22 mouse cellular contexts compared by ENCODE assay signal in the genomic region with DNA sequence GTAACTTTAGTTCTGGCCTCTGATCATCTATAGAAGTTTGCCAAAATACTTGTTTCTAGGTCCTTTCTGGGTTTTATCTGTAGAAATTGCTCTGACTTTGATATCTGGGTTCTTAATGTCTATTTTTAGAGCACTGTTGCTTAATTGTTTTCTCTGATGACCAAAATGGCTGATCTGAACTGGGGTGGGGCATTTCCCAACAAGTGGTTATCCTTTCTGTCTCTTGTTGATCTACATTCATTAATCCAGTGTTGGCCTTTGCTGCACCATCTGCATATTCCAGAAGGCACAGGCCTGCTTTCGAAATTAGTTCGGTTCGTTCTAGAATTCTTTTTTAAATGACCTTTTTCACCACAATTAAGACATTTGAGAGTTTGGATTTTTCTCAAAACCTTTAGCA. TPM values are rescaled to one million over a fixed set of nuclear protein-coding genes. Genes with fewer than 3 reads are reported as not detected.
DNase-seq lines count a peak whose midpoint lies in the region; ATAC-seq and TF ChIP-seq lines count a peak whose summit lies in the region.
"Had no signal": no experiment of that assay in that cellular context is flagged by ENCODE, and none has a peak within 500 bp of the region (broad histone marks: within the 10 kb centered on the region; RNA-seq: fewer than 3 reads in every experiment).

No protein-coding gene starts in this region.

- peaks cover 7% of the 10 kb centered on the region for H3K4me1 ChIP-seq in heart, adult 2 months (ENCODE audit: control insufficient read depth, insufficient read depth, low read length)
- H3K4me1 ChIP-seq in liver, adult 2 months (ENCODE audit: control insufficient read depth, insufficient read depth, low read length): peaks cover 11% of the 10 kb centered on the region; the same call in 1 of the 2 replicates
- H3K4me1 ChIP-seq in liver, postnatal 0 days (ENCODE audit: insufficient read depth): peaks cover 12% of the 10 kb centered on the region; the same call in 1 of the 2 replicates
- peaks cover 5% of the 10 kb centered on the region for H3K4me1 ChIP-seq in midbrain, embryonic 11.5 days (ENCODE audit: control insufficient read depth, insufficient read depth, low read length)
- H3K4me1 ChIP-seq in midbrain, embryonic 15.5 days: no peaks in the 10 kb centered on the region
- H3K4me1 ChIP-seq in CH12.LX (ENCODE audit: control insufficient read depth in 1 of 2, insufficient read depth in 2 of 2): peaks cover 11 to 53% of the 10 kb centered on the region in 2 experiments; a peak in 3 of 4 replicates

- TF ChIP-seq CTCF in heart, adult 2 months (IDR thresholded peaks at IDR 0.05): no peak
- no peak for TF ChIP-seq CTCF in liver, adult 2 months (IDR thresholded peaks at IDR 0.05; ENCODE audit: low read depth, low read length)
- no peak for TF ChIP-seq CTCF in liver, postnatal 0 days (IDR thresholded peaks at IDR 0.05; ENCODE audit: low read depth)
- TF ChIP-seq CTCF in CH12.LX (conservative IDR thresholded peaks at IDR 0.05 in 1 of 2, IDR thresholded peaks at IDR 0.05 in 1 of 2; ENCODE audit: low read depth in 2 of 2, low read length in 2 of 2): no peak

- no peak for TF ChIP-seq POLR2A in heart, adult 2 months (IDR thresholded peaks at IDR 0.05; ENCODE audit: insufficient read depth, low read depth, low read length)
- TF ChIP-seq POLR2A in liver, adult 2 months (IDR thresholded peaks at IDR 0.05; ENCODE audit: extremely low read depth, insufficient read depth, low read length): no peak
- TF ChIP-seq POLR2A in CH12.LX (IDR thresholded peaks at IDR 0.05; ENCODE audit: low read depth, low read length): no peak

- H3K4me3 ChIP-seq in heart, adult 2 months: no peak overlapping the region
- no peak overlapping the region for H3K4me3 ChIP-seq in liver, adult 2 months (ENCODE audit: insufficient read depth, low read depth, low read length)
- H3K4me3 ChIP-seq in liver, postnatal 0 days (ENCODE audit: low read depth, low read length): no peak overlapping the region
- no peak overlapping the region for H3K4me3 ChIP-seq in midbrain, embryonic 11.5 days (ENCODE audit: low read depth, low read length)
- H3K4me3 ChIP-seq in midbrain, embryonic 15.5 days: no peak overlapping the region
- no peak overlapping the region for H3K4me3 ChIP-seq in CH12.LX (replicated peaks in 1 of 3; ENCODE audit: low read depth in 2 of 3, low read length in 2 of 3, poor library complexity in 1 of 3)

- peak; percentile 44 for DNase-seq in heart, adult 11 months
- DNase-seq in heart, adult 2 months: no peak
- peak; percentile 90 for DNase-seq in liver, adult 2 months (ENCODE audit: extremely low read depth, low read depth, low spot score)
- DNase-seq in liver, postnatal 0 days: no peak
- peak; percentile 49 for DNase-seq in midbrain, embryonic 11.5 days (ENCODE audit: low spot score, missing footprints)
- DNase-seq in CH12.LX (ENCODE audit: extremely low read depth): no peak
- no peak for DNase-seq in left cerebral cortex, postnatal 25 days (ENCODE audit: low spot score in 2 of 2)
- DNase-seq: adrenal gland, adult 2 months; adrenal gland, adult 8-10 months; adrenal gland, postnatal 10 days; adrenal gland, postnatal 14 days; adrenal gland, postnatal 25 days; adrenal gland, postnatal 36 days; B cell, adult 2 months; cerebellum, adult 11 months; cerebellum, adult 11-12 months; cerebellum, adult 18-20 months had no signal

- no peak for TF ChIP-seq RAD21 in CH12.LX (IDR thresholded peaks at IDR 0.05; ENCODE audit: low read depth, low read length)

- intact Hi-C loops in heart, adult 2 months (cut with DNase I): no loop called here
- intact Hi-C loops in left cerebral cortex, postnatal 25 days (cut with DNase I): no loop called here

- dilution Hi-C loops in CH12.LX (cut with MboI; ENCODE audit: extremely low pct_ligation_motif_present, extremely low pct_unique_long_range_greater_than_20kb, low sequenced_read_pairs): no loop called here

- no peaks in the 10 kb centered on the region for H3K27me3 ChIP-seq in heart, adult 2 months (ENCODE audit: control insufficient read depth, insufficient read depth, low read length)
- no peaks in the 10 kb centered on the region for H3K27me3 ChIP-seq in liver, adult 2 months (ENCODE audit: control insufficient read depth, insufficient read depth, low read length)
- no peaks in the 10 kb centered on the region for H3K27me3 ChIP-seq in liver, postnatal 0 days (ENCODE audit: insufficient read depth, low read length)
- H3K27me3 ChIP-seq in midbrain, embryonic 11.5 days (ENCODE audit: control insufficient read depth, insufficient read depth, low read length): no peaks in the 10 kb centered on the region
- H3K27me3 ChIP-seq in midbrain, embryonic 15.5 days (replicated peaks): no peaks in the 10 kb centered on the region
- no peaks in the 10 kb centered on the region for H3K27me3 ChIP-seq in CH12.LX (replicated peaks)
- H3K27me3 ChIP-seq: Patski had no signal

- 94% methylated on average over 3 of the region's 3 CpGs for WGBS in heart, adult 2 months
- 30% methylated on average over 3 of the region's 3 CpGs for WGBS in liver, adult 2 months
- 80% methylated on average over 3 of the region's 3 CpGs for WGBS in liver, postnatal 0 days (ENCODE audit: insufficient replicate concordance)
- WGBS in midbrain, embryonic 11.5 days: 100% methylated on average over 3 of the region's 3 CpGs
- whole genome bisulfite sequencing in midbrain, embryonic 15.5 days: 94% methylated on average over 3 of the region's 3 CpGs

- H3K4me2 ChIP-seq in liver, postnatal 0 days (ENCODE audit: low read depth, low read length): no peak overlapping the region
- H3K4me2 ChIP-seq in midbrain, embryonic 11.5 days: no peak overlapping the region
- no peak overlapping the region for H3K4me2 ChIP-seq in midbrain, embryonic 15.5 days
- H3K4me2 ChIP-seq in CH12.LX (ENCODE audit: insufficient read depth, low read depth, poor library complexity, severe bottlenecking): peak overlapping the region; percentile 55; the same call in 1 of the 2 replicates

- H3K79me2 ChIP-seq in heart, adult 2 months (replicated peaks; ENCODE audit: control insufficient read depth, insufficient read depth, low read length): peaks cover 7% of the 10 kb centered on the region; the same call in 1 of the 2 replicates
- peaks cover 19% of the 10 kb centered on the region; the same call in 1 of the 2 replicates for H3K79me2 ChIP-seq in liver, adult 2 months (ENCODE audit: control insufficient read depth, insufficient read depth, low read length)
- H3K79me2 ChIP-seq in CH12.LX (replicated peaks; ENCODE audit: control insufficient read depth, extremely low read depth, insufficient read depth, poor library complexity, severe bottlenecking): peaks cover 61% of the 10 kb centered on the region

- no peak for ATAC-seq in liver, postnatal 0 days
- ATAC-seq in midbrain, embryonic 11.5 days (ENCODE audit: low FRiP score): no peak
- no peak for ATAC-seq in midbrain, embryonic 15.5 days (replicated peaks)
- ATAC-seq: activated CD4-positive, CD25-positive, alpha-beta regulatory T cell, adult 4 months; CD4-positive, CD25-positive, alpha-beta regulatory T cell, adult 4 months; Patski had no signal

- H3K9me3 ChIP-seq in liver, postnatal 0 days (ENCODE audit: low read length): no peaks in the 10 kb centered on the region; the same call in 1 of the 2 replicates
- H3K9me3 ChIP-seq in midbrain, embryonic 11.5 days (ENCODE audit: control insufficient read depth, low read length): no peaks in the 10 kb centered on the region
- no peaks in the 10 kb centered on the region for H3K9me3 ChIP-seq in midbrain, embryonic 15.5 days
- H3K9me3 ChIP-seq in CH12.LX (replicated peaks; ENCODE audit: low read length): peaks cover 5% of the 10 kb centered on the region
- H3K9me3 ChIP-seq: G1E had no signal

- TF ChIP-seq EP300 in heart, adult 2 months (IDR thresholded peaks at IDR 0.05; ENCODE audit: insufficient read depth, low read depth, low read length): no peak
- no peak for TF ChIP-seq EP300 in liver, postnatal 0 days (IDR thresholded peaks at IDR 0.05; ENCODE audit: low read depth)
- 0 out of 2 replicates have a peak, but pooled peaks have one; percentile 11 for TF ChIP-seq EP300 in CH12.LX (IDR thresholded peaks at IDR 0.05; ENCODE audit: low read length)

- in situ Hi-C loops in CH12.LX (cut with MboI; ENCODE audit: low pct_ligation_motif_present, low pct_unique_long_range_greater_than_20kb, low sequenced_read_pairs): no loop called here

- H3K9ac ChIP-seq in heart, adult 2 months (ENCODE audit: low read depth, low read length): no peak overlapping the region
- no peak overlapping the region for H3K9ac ChIP-seq in liver, adult 2 months (ENCODE audit: low read depth, low read length)
- H3K9ac ChIP-seq in liver, postnatal 0 days (replicated peaks): no peak overlapping the region
- no peak overlapping the region for H3K9ac ChIP-seq in midbrain, embryonic 11.5 days (ENCODE audit: low read length)
- no peak overlapping the region for H3K9ac ChIP-seq in midbrain, embryonic 15.5 days
- peak overlapping the region; percentile 84 for H3K9ac ChIP-seq in CH12.LX (ENCODE audit: insufficient read depth, low read depth)

- H3K36me3 ChIP-seq in heart, adult 2 months (ENCODE audit: control insufficient read depth, insufficient read depth, low read length): peaks cover 20% of the 10 kb centered on the region
- H3K36me3 ChIP-seq in liver, adult 2 months (ENCODE audit: control insufficient read depth, insufficient read depth, low read length): no peaks in the 10 kb centered on the region
- no peaks in the 10 kb centered on the region for H3K36me3 ChIP-seq in liver, postnatal 0 days (replicated peaks; ENCODE audit: insufficient read depth, low read length)
- no peaks in the 10 kb centered on the region for H3K36me3 ChIP-seq in midbrain, embryonic 11.5 days (ENCODE audit: control insufficient read depth, insufficient read depth, low read length)
- no peaks in the 10 kb centered on the region for H3K36me3 ChIP-seq in midbrain, embryonic 15.5 days (replicated peaks)
- peaks cover 0 to 21% of the 10 kb centered on the region in 2 experiments for H3K36me3 ChIP-seq in CH12.LX (replicated peaks in 1 of 2; ENCODE audit: control insufficient read depth in 1 of 2, insufficient read depth in 1 of 2, low read length in 1 of 2)
- H3K36me3 ChIP-seq: G1E had no signal

- no peak overlapping the region for H3K27ac ChIP-seq in heart, adult 2 months
- H3K27ac ChIP-seq in liver, adult 2 months (replicated peaks; ENCODE audit: insufficient read depth, low read depth, low read length): no peak overlapping the region
- no peak overlapping the region for H3K27ac ChIP-seq in liver, postnatal 0 days (ENCODE audit: low read depth)
- no peak overlapping the region for H3K27ac ChIP-seq in midbrain, embryonic 11.5 days (ENCODE audit: low read depth, low read length)
- H3K27ac ChIP-seq in midbrain, embryonic 15.5 days: no peak overlapping the region
- peak overlapping the region; percentile 56; the same call in 1 of the 2 replicates for H3K27ac ChIP-seq in CH12.LX (ENCODE audit: insufficient read depth, low read depth)

RNA-seq across cellular contexts. Expression of gene Pcnx, which starts 20.3 kb away (rescaled TPM):
- total RNA-seq in heart, adult 2 months (2021): 10 to 100 TPM; 58.3 to 61.7 TPM
- 25.4 and 42.8 TPM in 2 replicates for polyA plus RNA-seq in heart, adult 2 months (2012; rRNA removed)
- total RNA-seq in liver, adult 2 months (2014; rRNA removed): 14.5 and 20.7 TPM in 2 replicates
- 9.5 and 10.6 TPM in 2 replicates for polyA plus RNA-seq in liver, adult 2 months (2012; rRNA removed)
- polyA plus RNA-seq in liver, postnatal 0 days (2015; fragmentation: Nextera tagmentation; extraction: Ambion mirVana): 2.4 and 2.7 TPM in 2 replicates
- 11.4 and 11.9 TPM in 2 replicates for polyA plus RNA-seq in midbrain, embryonic 11.5 days (2014; fragmentation: Nextera tagmentation; extraction: Ambion mirVana)
- polyA plus RNA-seq in midbrain, embryonic 15.5 days (2015; fragmentation: Nextera tagmentation; extraction: Ambion mirVana): 9.3 and 12.2 TPM in 2 replicates
- 45.3 and 68.2 TPM in 2 replicates for total RNA-seq in CH12.LX (2012; rRNA removed)
- 16.2 and 16.4 TPM in 2 replicates for total RNA-seq in CH12.LX (2014; rRNA removed)
- polyA plus RNA-seq in CH12.LX (2012; ENCODE audit: insufficient read length, low read depth): 78.7 and 89.1 TPM in 2 replicates
- 10 to 100 TPM; 91.5 to 99.8 TPM for total RNA-seq in left cerebral cortex, postnatal 25 days (2021)
- polyA plus RNA-seq: G1E had no signal

Comparison
In these comparisons a context has a peak if more than half of its experiments do, and no peak if none do; other contexts are left out.
1. DNase-seq: peak in heart, adult 11 months (single experiment), liver, adult 2 months (single experiment) and midbrain, embryonic 11.5 days (single experiment); none in heart, adult 2 months (0 of 2), liver, postnatal 0 days (single experiment), CH12.LX (single experiment) and left cerebral cortex, postnatal 25 days (0 of 2).